Mouse (Mus musculus) 3T3-L1 (cell line): ENCODE results near the gene Serpini2.
"Not testable (repeated sequence)": the region's sequence is repeated elsewhere in the genome, so short reads cannot be mapped to it uniquely, and the experiment has no call there.

Experiments used
- DNase-seq: peaks from one replicate; pipeline ENCODE4 v3.0.0-alpha.2; 2015; ENCODE audit warnings: low read depth, low spot score

Serpini2 gene

DNA sequence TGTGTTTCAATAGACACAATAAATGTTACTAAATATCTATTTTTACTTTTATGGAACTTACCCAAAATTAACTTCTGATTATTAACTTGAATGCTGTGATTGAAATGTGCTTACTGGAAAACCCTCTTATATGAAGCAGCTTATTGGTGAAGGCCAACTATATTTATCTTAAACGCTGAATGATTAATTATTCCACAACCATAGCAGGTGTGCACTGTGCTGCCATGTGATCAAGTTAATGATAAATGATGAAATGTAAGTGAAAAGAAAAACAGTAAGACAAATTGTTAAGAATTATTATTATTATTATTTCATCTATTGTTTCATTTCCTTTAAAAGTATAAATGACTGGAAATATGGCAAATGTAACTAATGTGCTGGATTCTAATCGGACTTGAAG, at the start of gene Serpini2:
Gene Serpini2 (minus strand): TSS at position 101 of the 400 bp plus-strand sequence.
- no peak for DNase-seq

DNA sequence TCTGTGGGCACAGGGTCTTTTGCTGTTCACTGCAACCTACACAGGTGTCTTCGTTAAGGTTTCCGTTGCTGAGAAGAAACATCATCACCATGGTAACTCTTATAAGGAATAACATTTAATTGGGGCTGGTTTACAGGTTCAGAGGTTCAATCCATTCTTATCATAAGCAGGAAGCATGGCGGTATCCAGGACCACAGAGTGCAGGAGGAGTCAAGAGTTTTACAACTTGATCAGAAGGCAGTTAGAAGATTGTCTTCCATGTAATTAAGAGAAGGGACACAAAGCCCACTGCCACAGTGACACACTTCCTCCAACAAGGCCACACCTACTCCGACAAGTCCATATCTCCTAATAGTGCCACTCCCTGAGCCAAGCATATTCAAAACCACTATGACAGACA, 39.0 kb upstream of the Serpini2 start:
- no peak for DNase-seq

DNA sequence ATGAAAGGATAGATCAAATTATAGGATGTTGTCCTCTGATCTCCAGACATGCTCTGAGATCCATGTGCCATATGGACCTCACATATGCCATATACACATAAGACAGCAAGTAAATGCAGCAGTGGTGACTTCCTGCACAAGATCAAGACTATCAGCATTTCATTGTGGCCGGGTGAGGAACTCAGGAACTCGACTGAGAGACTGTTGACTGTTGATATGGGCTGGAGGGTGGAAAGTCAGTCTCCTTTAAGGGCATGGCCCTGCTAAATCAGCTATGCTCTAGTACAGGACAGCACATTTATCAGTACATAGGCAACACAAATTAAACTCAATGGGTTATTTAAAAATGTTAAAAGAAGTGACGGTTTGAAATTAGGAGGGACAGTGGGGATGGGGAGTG, 38.4 kb upstream of the Serpini2 start:
- no peak for DNase-seq

DNA sequence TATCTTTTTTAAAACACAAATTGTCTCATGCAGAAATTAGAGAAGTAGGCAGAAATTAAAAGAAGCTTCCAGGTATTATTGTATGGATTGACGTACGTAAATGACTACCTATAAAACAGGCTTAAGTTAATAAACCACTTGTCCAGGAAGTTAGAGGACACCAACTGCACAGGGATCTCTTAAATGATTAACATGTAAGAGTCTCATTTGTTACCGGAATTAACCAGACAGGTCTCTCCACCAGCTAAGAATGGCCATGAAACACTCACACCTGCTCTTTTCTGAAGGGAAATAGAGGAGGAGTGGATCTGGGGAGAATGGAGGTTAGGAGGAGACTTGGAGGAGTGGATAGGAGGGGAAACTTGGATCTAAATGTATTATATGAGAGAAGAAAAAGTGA, 35.7 kb upstream of the Serpini2 start:
- no peak for DNase-seq

DNA sequence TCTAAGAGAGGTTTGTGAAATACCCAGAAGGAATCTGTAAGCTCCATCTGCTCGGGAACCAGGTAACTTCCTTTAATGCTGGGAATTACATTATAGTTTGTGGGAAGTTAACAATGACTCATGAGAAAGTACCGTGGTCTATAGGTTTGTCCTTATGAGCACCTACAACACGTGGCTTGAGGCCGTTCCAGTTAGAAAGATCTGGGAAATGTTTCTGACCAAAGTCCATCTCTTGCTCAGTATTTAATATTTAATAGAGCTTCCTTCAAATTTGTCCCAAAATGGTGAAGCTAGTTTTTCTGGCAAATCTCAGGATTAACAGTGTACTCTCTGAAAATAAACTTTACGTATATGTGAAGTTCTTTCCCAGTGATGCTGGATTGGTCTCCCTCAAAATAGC, 34.7 kb upstream of the Serpini2 start:
- no peak for DNase-seq

DNA sequence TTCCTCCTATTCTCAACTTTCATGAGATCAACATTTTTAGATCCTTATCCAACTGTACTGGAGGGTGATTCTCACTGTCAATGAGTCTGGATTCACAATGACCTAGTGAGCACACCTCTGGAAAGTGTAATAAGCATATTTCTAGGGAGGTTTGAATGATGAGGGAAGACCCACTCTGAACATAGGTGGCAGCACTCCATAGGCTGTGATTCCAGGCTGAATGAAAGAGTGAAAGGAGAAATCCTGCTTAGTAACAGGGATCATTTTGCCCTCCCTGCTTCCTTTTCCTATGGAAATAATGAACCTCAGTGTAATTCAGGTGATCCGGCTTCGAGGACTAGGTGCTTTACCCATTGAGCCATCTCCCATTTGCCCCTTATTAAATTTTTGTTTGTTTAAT, 31.2 kb upstream of the Serpini2 start:
- no peak for DNase-seq

DNA sequence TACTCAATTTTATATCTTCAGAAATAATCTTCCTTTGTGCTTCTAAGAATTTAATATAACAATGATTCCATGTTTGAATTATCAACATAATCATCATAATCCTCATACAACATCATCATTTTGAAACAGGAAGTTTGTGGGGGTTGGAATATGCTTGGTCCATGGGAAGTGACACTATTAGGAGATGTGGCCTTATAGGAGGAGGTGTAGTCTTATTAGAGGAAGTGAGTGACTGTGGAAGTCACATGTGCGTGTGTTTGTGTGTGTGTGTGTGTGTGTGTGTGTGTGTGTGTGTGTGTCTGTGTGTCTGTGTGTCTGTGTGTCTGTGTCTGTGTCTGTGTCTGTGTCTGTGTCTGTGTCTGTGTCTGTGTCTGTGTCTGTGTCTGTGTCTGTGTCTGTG, 29.6 kb upstream of the Serpini2 start:
- not testable (repeated sequence) for DNase-seq

DNA sequence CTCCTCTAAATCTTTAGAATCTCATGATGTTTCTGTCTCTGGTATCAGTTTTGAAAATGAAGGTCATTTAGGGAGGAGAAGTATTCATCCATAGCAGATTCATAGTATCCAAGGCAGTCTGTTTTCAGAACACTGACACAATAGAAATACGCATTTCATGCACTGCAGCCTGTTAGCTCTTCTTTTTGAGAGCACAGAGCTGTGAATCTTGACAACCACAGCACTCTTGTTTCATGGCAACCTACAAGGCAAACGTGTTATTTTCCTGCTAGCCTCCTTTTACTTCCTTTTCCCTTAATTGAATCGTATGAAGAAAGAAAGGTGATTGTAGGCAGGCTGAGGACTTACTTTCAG, 27.9 kb upstream of the Serpini2 start:
- no peak for DNase-seq

DNA sequence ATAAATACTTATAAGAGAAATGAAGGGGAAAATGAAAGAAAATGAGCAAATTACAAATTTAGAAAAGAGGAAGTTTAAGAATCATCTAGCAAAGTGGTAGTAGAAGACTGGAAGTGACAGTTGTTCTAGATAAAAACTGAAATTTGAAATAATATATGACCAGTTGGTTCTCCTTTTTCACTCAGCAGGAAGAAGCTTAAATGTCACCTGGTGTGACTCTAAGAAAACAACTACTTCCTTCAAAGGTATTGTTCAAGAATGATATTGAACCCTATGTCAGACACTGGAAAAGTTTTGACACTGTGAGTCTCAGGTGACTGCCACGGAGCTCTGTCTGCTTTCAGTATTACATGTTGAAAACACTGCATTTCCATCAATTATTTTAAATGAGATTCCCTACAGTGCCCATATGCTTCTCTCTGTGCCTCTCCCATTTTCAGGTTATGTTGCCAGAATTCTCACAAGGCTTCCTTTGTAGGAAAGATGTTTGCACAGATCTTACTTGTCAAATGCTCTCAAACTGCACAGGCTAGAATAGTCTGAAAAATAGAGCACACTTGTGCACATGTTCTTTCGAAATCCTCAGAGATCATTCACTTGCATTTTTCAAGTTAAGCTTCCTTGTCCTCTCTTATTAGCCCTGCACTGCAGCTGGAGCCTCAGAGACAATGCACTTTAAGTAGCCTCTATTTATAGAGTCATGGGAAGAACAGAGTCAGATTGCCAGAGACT, 27.3 kb upstream of the Serpini2 start:
- no peak for DNase-seq

DNA sequence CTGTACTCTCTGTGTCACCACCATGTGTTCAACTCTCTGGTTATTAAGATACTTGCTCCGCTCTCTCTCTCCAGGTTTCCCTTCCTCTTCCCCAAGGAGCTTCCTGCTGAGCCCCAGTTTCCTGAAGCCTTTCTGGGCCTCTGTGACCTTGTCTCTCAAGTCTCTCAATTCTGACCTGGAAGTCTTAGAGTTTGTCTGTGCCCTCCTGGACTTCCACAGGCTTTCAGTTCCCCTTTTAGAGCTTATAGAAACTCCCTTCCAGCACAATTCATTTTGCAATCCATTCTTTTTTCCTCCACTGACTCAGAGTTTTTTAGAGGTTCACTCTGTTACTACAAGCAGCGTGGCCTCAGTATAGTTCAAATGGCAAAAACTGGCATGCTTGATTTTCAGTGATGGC, 23.4 kb upstream of the Serpini2 start:
- DNase-seq: no peak

DNA sequence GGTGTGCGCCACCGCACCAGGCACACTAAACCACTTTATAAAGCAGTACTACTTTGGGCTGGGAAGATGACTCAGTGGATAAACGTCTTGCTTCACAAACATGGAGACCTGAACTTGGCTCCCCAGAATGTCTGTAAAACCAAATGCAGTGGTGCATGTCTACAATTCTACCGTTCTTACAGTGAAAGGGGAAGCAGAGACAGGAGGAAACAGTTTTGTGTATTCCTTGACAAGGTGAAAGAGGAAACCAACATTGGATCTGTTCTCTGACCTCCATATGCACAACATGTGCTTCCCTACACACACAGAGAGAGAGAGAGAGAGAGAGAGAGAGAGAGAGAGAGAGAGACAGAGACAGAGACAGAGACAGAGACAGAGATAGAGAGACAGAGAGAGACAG, 7.6 kb upstream of the Serpini2 start:
- no peak for DNase-seq

DNA sequence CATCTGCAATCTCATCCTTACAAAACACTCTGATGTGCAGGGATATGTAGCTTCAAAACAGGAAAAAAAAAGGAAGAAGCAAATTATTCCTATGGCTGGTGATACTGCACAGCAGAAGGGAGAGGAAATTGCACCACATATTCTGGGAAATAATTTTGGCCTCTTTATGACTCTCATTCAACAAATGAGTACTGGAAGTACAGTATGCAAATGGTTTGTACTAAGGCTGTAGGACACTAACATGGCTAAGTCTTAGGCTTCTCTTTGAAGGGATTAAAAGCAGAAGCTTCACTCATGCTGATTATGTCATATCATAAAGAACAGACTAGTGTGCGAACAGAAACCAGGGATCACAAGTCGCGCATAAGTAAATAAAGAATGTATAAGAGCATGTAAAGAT, 6.6 kb upstream of the Serpini2 start:
- no peak for DNase-seq

DNA sequence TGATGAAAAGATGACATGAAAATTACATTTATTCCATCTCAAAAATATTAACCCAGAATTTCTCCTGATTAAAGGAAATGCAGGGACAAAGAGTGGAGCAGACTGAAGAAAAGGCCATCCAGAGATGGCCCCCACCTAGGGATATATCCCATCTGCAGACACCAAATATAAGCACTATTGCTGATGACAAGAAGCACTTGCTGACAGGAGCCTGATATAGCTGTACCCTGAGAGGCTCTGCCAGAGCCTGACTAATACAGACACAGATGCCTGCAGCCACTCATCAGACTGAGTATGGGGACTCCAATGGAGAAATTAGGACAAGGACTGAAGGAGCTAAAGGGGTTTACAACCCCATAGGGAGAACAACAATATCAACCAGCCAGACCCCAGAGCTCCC, 5.2 kb upstream of the Serpini2 start:
- no peak for DNase-seq

DNA sequence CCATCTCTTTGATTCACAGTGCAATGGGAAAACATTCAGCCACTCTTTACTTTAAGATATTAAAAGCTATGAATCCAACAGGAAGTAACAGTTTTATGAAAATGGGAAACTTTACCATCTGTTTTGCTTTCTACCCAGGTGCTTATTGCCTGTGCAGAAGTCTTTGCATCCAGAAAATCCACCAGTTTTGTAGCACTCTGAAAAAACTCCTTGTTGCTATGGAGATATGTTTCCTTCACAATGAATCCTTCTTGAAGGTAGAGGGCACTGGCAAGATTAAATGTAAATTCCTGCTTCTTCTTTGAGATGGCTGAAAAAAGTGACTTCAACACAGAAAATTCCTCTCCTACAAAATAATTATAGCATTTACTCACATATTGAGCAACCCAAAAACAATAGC, 10.5 kb downstream of the Serpini2 start:
- no peak for DNase-seq

DNA sequence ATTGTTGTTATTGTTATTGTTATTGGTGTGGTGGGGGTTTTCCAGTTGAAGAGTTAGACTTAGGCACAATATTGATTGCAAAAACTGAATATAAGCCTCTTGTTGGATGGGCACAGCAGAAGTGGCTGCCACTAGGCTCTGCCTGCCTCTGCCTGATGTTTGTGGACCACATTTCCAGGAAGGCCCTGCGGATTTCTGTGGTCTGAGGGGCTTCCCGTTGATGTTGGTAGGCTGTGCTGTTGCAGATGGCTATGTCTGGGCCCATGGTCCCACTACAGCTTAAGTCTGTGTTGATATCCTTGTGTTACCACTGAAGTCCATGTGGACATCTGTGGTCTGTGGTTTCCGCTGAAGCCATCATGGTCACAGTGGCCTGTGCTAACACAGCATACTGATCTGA, 50.2 kb downstream of the Serpini2 start:
- no peak for DNase-seq

DNA sequence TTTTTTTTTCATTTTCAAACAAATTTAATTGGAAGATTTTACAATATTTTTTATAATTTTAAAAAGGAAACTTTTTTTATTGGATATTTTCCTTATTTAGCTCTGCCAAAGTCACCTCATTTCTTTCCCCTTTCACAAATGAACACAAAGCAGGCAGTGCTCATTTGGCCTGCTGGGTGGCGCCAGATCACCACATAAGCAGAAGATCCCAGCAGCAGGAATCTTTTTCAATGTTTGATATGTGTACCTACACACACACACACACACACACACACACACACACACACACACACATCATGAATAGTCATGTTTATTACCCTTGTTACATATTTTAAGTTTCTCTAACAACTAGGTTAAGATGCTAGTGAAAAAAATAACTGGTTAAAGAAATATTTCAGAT, 50.7 kb downstream of the Serpini2 start:
- DNase-seq: peak; percentile 46

DNA sequence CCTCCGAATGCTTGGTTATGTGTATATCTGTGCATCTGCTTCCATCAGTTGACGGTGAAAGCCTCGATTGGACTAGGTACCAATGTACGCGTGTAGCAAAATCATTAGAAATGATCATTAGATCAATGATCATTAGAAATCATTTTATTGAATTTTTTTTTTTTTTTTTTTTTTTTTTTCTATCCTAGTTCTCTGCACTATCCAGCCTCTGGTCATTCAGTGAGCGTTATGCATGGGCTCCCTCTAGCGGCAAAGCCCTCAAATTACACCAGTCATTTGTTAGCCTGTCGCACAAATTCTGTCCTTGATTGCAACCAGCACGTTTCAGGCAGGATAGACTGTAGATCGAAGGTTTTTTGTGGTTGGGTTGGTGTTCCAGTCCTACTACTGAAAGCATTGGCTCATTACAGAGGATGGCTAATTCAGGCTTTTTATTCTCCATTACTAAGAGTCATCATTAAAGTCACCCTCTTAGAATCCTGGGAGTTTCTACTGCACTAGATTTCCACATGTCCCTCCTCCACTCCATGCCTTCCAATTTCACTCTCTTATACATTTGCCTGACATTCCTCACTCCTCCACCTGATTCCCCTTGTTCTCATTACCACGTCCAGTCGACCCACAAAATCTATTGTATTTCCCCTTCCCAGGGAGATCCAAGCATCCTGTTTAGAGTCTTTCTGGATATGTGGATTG, 66.9 kb downstream of the Serpini2 start:
- DNase-seq: peak; percentile 67
